ENCODE assay signal across 28 mouse cellular contexts in the genomic region with DNA sequence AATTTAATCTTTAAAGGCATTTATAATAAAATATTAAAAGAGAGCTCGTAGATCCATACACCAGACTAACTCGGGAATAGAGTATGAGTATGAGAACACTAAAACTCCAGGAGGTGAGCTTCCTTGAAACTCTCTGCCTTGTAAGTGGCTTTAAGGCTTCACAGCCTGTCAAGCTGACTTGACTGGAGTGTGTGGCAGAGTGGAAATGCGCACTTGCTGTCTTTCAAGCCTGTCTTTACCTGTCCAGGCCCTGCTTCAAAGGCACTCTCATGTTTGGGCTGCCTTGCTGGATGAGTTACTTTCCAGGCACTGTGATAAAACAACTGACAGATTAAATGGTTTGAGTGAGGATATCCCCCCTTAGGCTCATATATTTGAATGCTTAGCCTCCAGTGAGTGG. TPM values are rescaled to one million over a fixed set of nuclear protein-coding genes. Genes with fewer than 3 reads are reported as not detected.
"Had no signal": no experiment of that assay in that cellular context is flagged by ENCODE, and none has a peak within 500 bp of the region (broad histone marks: within the 10 kb centered on the region; RNA-seq: fewer than 3 reads in every experiment).

No protein-coding gene starts in this region.

- DNase-seq: kidney, adult 11 months; kidney, postnatal 10 days; layer of hippocampus, adult 9-11 months; liver; lung, adult 2 months; lung, postnatal 14 days; thymus, adult 18-20 months; thymus, postnatal 36 days had no signal

- H3K4me3 ChIP-seq: intestine, embryonic 15.5 days; layer of hippocampus, adult 2 months; limb, embryonic 10.5 days; limb, embryonic 13.5 days; liver, embryonic 12.5 days; liver, embryonic 15.5 days; midbrain, embryonic 12.5 days; myocyte; neural tube, embryonic 13.5 days had no signal

- H3K27ac ChIP-seq: intestine, embryonic 15.5 days; layer of hippocampus, adult 2 months; limb, embryonic 10.5 days; limb, embryonic 13.5 days; liver, embryonic 12.5 days; liver, embryonic 15.5 days; macrophage; midbrain, embryonic 12.5 days; neural tube, embryonic 13.5 days had no signal

- H3K9ac ChIP-seq: intestine, embryonic 15.5 days; limb, embryonic 13.5 days; liver, embryonic 12.5 days; liver, embryonic 15.5 days; midbrain, embryonic 12.5 days; neural tube, embryonic 13.5 days had no signal

- H3K4me1 ChIP-seq: intestine, embryonic 15.5 days; limb, embryonic 13.5 days; liver, embryonic 12.5 days; liver, embryonic 15.5 days; midbrain, embryonic 12.5 days; neural tube, embryonic 13.5 days had no signal

- H3K36me3 ChIP-seq: intestine, embryonic 15.5 days; limb, embryonic 10.5 days; limb, embryonic 13.5 days; liver, embryonic 12.5 days; liver, embryonic 15.5 days; midbrain, embryonic 12.5 days; neural tube, embryonic 13.5 days had no signal

- ATAC-seq: intestine, embryonic 15.5 days; liver, embryonic 12.5 days; midbrain, embryonic 16.5 days had no signal

- H3K9me3 ChIP-seq: intestine, embryonic 15.5 days; limb, embryonic 13.5 days; liver, embryonic 15.5 days; midbrain, embryonic 12.5 days; neural tube, embryonic 13.5 days had no signal

- H3K4me2 ChIP-seq: intestine, embryonic 15.5 days; limb, embryonic 13.5 days; liver, embryonic 12.5 days; liver, embryonic 15.5 days; midbrain, embryonic 12.5 days; neural tube, embryonic 13.5 days had no signal

- H3K27me3 ChIP-seq: intestine, embryonic 15.5 days; limb, embryonic 13.5 days; liver, embryonic 12.5 days; liver, embryonic 15.5 days; neural tube, embryonic 13.5 days had no signal

RNA-seq across cellular contexts. Expression of gene Crocc2, which starts 29.4 kb away (rescaled TPM):
- total RNA-seq: megakaryocyte, adult 5-6 weeks; monocyte, adult 5-6 weeks; neutrophil, adult 5-6 weeks had no signal
- polyA plus RNA-seq: liver, embryonic 15.5 days; macrophage; myocyte; small intestine, adult 2 months had no signal

RNA-seq across cellular contexts. Expression of gene 2310007B03Rik, which starts 37.2 kb away (rescaled TPM):
- total RNA-seq: layer of hippocampus, adult 2 months; layer of hippocampus, postnatal 25 days; left cerebral cortex, adult 18-20 months; left cerebral cortex, postnatal 25 days; megakaryocyte, adult 5-6 weeks; monocyte, adult 5-6 weeks had no signal
- polyA plus RNA-seq: liver, embryonic 12.5 days; macrophage; neural tube, embryonic 13.5 days; spleen, adult 2 months; testis, adult 2 months had no signal
